Mouse (Mus musculus) gastrocnemius, postnatal 25 days (tissue): ENCODE data around the gene Tmem213. TPM values are rescaled to one million over a fixed set of nuclear protein-coding genes. Genes with fewer than 3 reads are reported as not detected.

Experiments used
- DNase-seq: peaks from one replicate; pipeline ENCODE4 v3.0.0; 2022
- long read RNA-seq, 2 experiments: library from polyadenylated mRNA; stranded (forward); transcript quantifications; one replicate each; pipeline ENCODE4 v2.0.0; 2021
- total RNA-seq, 2 experiments: library from RNA; stranded (reverse); gene quantifications; 1 replicate in 1 of 2; 2 replicates in 1 of 2; pipeline ENCODE4 v1.2.3; 2021

The Tmem213 gene
- total RNA-seq = not detected
- long read RNA-seq, experiment 1 = 0 reads
- long read RNA-seq, experiment 2 = 0 reads

DNA sequence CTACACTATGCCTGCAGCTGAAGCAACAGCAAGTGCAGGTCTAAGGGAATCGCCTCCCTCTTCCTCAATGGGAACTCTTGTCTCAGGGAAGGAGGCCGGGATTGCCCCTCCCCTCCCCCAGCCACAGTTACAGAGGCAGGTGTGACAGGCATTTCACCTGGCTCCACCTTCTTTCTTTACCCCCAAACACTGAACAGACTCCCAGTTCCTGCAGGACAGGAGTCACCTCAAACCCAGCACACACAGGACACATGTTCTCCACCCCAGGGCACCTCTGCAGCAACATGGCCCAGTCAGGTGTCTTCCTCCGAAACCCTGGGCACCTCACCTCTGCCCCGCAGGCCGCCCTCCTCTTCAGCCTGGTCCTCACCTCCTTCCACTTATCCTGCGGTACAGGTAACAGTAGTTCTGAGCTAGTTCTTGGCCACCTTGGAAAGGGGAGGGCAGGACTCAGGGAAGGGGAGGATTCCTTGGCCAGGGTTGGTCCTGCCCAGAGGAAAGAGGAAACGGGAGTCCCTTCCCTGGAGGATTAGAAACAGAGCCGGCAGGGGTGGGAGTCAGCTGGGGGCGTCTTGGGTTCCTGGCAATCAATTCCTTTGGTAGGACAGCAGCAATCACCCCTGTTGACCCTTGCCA is at the start of gene Tmem213:
Tmem213 (plus strand) TSS at position 96 of the 636 bp plus-strand sequence.
- no peak for DNase-seq

DNA sequence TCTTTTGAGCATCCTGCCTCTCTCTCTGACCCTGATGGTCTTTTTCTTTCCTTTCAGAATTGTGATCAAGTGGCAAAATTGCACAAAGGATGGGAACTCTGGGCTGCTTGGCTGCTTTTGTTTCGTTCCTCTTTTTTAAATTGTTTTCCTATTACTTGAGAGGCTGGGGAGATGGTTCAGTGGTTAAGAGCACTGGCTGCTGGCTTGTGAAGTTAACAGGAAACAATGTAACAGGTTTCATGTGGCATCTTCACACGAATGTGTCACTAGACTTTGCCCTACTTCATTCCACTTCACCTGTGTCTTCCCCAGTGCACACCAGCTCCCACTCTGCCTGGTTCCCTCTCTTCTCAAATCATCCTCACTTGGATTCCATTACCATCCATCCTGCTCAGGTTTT is 44.4 kb upstream of the Tmem213 start:
- no peak for DNase-seq

DNA sequence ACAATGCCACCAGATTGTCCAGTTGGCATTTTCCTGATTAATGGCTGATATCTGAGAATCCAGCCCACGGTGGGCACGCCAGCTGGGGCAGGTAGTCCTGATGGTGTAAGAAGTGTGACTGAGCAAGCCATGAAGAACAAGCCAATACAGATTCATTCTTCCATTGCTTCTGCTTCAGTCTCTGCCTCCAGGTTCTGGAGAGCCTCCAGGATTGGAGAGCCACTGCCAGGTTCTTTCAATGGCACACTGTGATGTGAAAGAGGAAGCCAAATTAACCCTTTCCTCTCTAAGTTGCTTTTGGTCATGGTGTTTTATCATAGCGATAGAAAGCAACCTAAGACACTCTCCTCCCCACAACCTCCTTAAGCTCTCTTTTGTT is 43.9 kb upstream of the Tmem213 start:
- DNase-seq = no peak

- DNase-seq = no peak
Observed at GRCm38 (mm10) chr6:38065501-38066122, 43.4 kb upstream of the Tmem213 start.

GRCm38 (mm10) chr6:38066215-38066614 is 42.8 kb upstream of the Tmem213 start:
- peak; percentile 19 for DNase-seq

DNA sequence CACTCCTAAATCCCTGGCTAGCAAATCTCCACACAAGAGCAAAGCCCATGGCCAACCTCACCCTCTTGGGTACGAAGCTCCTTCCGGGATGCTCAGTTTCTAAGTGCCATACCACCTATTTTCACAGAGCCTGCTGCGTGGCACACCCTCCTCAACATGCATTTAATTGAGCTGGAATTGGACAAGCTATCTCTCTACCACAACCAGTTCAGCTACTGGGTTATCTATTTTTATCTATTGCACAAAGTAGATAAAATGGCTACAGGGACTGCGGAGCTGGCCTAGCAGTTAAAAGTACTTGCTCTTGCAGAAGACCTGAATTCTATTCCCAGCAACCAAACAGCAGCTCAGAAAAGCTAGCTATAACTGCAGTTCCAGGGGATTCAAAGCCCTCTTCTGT is 37.8 kb upstream of the Tmem213 start:
- DNase-seq = no peak

GRCm38 (mm10) chr6:38072137-38072796 is 36.8 kb upstream of the Tmem213 start:
- DNase-seq = no peak

GRCm38 (mm10) chr6:38073592-38073991 is 35.5 kb upstream of the Tmem213 start:
- no peak for DNase-seq

GRCm38 (mm10) chr6:38080364-38080763 is 28.7 kb upstream of the Tmem213 start:
- DNase-seq = peak; percentile 29

DNA sequence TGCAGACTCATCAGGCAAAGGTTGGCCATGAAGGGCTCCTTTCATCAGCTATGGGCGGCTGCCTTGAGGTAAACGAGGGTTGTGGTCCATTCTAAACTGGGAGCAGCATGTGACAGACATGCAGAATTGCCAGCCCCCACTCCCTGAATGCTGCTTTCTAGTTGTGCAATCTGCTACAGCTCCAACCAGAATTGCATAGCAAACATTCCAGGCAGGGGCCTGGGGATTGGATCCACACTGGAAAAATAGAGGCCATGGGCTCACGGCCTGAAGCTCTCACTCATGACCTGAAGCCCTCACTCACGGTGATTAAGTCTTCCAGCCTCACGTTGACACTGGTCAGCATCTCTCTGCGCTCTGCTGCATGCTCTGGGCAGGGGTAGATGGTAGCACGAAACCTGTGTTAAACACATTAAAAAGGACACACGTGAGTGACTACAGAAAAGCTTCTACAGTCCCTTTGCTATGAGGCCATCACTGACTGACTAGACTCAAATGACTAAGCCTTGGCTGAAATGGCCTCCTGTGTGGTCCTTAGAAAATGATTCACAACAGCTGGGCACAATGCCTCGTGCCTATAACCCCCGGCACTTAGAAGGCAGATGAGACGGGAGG is 27.2 kb upstream of the Tmem213 start:
- peak; percentile 19 for DNase-seq

DNA sequence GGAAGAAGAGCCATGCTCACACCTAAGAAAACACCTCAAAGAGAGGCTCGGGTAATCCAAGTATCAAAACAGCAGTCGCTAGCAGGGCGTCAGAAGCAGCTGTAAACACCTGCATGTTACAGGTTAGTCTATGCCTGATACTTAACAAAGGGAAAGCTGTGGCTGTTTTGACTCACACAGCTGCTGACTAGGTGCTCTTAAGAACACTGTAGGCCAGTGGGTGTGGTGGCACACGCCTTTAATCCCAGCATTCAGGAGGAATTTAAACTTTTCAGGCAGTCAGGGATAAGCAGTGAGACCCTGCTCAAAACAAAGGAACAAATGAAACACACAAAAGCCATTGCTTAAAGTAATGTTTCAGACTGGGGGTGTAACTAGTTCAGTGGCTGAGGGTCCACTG is 25.9 kb upstream of the Tmem213 start:
- DNase-seq = no peak

- DNase-seq = no peak
Observed at GRCm38 (mm10) chr6:38087242-38088026, 21.6 kb upstream of the Tmem213 start.

DNA sequence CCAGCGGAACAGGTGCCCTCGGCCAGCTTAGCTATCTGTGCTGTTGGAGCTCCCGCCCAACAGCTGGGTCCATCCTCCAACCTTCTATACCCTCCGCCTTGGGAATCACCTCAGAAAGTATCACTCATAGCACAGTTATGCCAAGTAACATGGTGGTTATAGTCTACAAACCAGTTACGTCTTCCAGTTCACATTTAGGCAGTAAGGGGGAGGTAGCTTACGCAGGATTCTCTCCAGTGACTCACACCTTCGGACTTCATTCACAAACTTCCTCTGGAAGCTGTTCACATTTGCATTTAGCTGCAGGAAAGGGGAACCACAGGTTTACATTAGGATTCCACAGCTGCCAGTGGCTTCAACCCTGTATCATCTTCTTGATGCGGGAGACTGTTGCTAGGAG is 16.5 kb upstream of the Tmem213 start:
- DNase-seq = no peak

DNA sequence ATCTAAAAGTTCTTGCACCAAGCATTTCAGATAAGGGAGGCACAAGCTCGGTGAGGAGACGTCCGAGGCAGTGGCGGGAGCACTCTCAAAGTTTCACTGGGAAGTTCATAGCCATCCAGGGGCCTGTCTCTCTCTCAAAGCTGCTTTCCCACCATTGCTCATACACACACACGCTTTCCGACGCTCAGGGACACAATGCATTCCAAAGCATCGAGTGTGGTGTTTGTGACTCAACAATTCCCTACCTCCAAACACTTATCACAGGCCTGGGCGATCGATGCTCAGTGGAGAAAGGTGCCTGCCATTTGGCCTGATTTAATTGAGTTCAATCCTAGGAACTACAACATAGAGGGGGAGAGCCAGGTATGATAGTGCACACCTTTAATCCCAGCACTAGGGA is 14.4 kb upstream of the Tmem213 start:
- no peak for DNase-seq

DNA sequence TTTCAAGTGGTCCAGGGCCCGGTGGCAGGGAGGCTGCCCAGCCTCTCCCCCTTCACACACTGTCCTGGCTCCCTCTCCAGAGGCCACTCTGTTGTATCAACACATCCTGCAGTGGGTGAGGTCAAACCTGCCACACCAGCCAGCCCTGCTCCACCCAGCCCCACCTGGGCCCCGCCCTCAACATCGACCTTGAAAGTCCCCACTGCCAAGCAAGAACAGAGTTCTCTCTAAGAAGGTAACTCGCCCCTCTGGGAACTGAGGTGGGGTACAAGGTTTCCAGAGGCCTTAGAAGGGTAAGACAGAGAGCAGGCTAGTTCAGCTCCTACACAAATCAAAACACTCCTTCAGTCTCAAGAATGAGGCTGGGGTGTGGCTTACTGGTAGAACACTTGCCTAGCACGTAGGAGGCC is 12.1 kb upstream of the Tmem213 start:
- DNase-seq = peak; percentile 15

DNA sequence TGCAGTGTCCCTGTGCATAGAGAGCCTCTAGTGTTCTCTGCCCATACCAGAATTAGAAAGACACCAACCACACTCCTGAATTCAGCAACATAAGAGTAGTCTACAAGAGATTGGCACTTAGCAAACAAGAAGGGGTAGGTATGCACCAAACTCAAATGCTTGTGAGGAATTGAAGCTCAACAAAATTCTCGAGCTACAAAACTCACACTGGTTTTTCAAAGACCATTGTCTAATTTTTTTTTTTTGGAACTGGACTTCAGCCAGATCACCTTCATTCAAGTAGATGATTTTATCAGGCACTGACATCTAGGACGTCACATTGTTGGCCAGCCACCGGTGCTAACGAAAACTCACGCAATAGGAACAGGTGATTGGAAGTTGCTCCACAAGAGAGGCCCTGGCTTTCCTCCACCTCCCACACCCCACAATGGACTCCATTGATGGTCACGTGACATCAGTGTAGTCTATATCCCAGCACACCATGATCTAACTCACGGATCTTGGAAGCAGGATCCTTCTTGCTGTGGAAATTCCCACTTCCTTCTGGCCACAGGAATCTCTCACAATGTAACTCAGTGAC is 6.7 kb upstream of the Tmem213 start:
- no peak for DNase-seq

DNA sequence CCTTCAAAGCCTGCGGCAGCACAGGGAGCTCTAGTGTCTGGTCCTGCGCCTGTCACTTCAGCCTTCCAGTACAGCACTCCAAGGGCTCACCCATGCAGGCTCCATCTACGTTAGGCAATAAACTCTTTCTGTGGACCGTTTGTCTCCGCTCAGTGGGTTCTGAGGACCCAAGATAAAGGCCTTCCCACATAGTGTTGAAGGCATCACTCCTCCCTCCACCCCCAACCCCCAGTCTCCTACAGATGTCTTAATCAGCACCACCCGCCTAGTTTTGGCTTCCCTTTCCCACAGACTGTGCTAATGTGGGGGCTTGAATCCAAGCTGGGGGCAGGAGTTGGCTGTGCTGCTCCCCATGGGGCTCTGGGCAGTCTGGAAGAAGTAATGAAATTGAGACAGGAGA is 5.3 kb upstream of the Tmem213 start:
- DNase-seq = no peak

- no peak for DNase-seq
Observed at GRCm38 (mm10) chr6:38105924-38106323, 3.1 kb upstream of the Tmem213 start.

DNA sequence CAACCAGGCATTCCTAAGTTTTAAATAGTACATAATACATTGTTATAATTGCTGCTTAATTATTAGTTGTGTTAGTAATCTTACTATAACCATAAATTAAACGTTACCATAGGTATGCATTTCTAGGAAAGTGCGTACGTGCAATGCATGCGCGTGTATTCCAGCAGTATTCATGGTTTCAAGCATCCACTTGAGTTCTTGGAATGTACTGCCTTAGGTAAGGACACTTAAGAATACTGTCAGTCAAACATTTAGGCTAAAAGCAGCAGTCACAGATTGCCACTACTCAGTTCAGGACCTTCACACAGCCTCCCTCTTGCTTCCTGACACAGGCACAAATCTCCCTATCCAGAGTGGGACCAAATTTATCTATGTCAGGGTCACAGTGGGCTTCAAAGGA is 606 bp upstream of the Tmem213 start:
- no peak for DNase-seq

GRCm38 (mm10) chr6:38109871-38110270 is 816 bp downstream of the Tmem213 start:
- no peak for DNase-seq

- no peak for DNase-seq
Observed at GRCm38 (mm10) chr6:38110859-38111258, 1.8 kb downstream of the Tmem213 start.
